Mouse (Mus musculus) T-cell, adult 66 days (primary cell): ENCODE measurements around the gene Tmem254b. TPM values are rescaled to one million over a fixed set of nuclear protein-coding genes. Genes with fewer than 3 reads are reported as not detected.

Experiments
- total RNA-seq, 2 experiments: library from RNA; stranded (reverse); gene quantifications; 3 replicates in 1 of 2; 4 replicates in 1 of 2; pipeline ENCODE4 v1.2.4; 2023

The Tmem254b gene
- 1 to 10 TPM; 5.4 to 6.5 TPM for total RNA-seq

DNA sequence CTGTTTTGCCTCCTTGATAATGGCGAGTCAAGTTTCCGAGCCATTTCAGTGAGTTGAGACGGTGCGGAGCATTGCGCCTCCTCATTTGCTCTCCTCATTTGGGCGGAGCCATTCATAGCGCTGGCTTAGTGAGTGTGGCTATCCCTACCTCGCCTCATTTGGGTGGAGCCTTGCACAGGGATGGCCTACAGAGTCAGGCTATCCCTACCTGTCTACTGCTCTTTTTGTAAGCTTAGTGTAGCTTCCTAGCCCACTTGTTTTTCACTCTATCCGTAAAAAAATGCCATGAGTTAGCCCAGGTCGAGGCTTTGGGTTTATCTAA lies at the start of gene Tmem254b:
Gene Tmem254b (minus strand): TSS at position 116 of the 322 bp plus-strand sequence.

DNA sequence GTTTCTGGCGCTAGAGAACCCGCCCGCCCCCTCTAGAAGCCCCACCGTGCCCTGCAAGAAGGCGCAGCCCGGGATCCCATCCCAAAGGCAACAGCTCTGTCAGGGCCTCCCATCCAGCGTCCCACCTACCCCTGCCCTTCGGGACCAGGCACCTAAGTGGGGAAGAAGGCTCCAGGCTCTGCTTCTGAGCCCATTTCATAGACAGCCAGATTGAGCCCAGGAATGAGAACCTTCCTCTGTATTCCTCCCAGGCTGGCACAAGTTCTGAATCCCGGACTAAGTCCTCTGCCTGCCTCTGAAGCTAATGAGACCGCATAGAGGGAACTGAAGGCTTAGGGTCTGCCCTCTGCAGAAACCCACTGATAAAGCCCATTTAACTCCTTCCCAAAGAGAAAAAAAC lies 24.5 kb downstream of the Tmem254b start, which contains the start of gene Plac9b:
Gene Plac9b (minus strand): TSS at position 101 of the 400 bp plus-strand sequence.

Other genes starting within 250 kb of the Tmem254b start
- gene Duxbl1, start 228.5 kb downstream of the Tmem254b start, total RNA-seq, result not detected
- gene Gm9780, start 164.3 kb downstream of the Tmem254b start, total RNA-seq, result not detected
- gene Tmem254c, start 139.7 kb downstream of the Tmem254b start, total RNA-seq, result 10 to 100 TPM; 20.5 to 21.6 TPM
- gene Cphx2, start 125.5 kb downstream of the Tmem254b start, total RNA-seq, result not detected
- gene Cphx3, start 124.7 kb downstream of the Tmem254b start, total RNA-seq, result not detected
- under 1 TPM in 1 of 2 experiments, not detected in 1; 0.35 TPM for gene Duxbl2, start 88.7 kb downstream of the Tmem254b start, total RNA-seq
- not detected for gene Plac9b, start 24.6 kb downstream of the Tmem254b start, total RNA-seq
- gene Duxbl3, start 50.9 kb upstream of the Tmem254b start, total RNA-seq, result not detected